Mouse (Mus musculus) hindbrain, embryonic 12.5 days (tissue): ENCODE data around the gene Lrrc61. TPM values are rescaled to one million over a fixed set of nuclear protein-coding genes. Genes with fewer than 3 reads are reported as not detected.
"Not testable (repeated sequence)": the region's sequence is repeated elsewhere in the genome, so short reads cannot be mapped to it uniquely, and the experiment has no call there.

Experiments used
- ATAC-seq: fragments of 200-750 bp; cut with Nextera tagmentation; 2 replicates; pipeline ENCODE4 v1.8.0; 2017; ENCODE audit warnings: moderate TSS enrichment; ENCODE audit not compliant: low FRiP score
- H3K27ac ChIP-seq: fragments of 300-500 bp; sonication (generic); 2 replicates; pipeline ENCODE4 v1.5.1; 2016; ENCODE audit warnings: mild to moderate bottlenecking
- H3K27me3 ChIP-seq: fragments of 300-500 bp; sonication (generic); 2 replicates; pipeline ENCODE4 v1.6.1; 2016; ENCODE audit warnings: mild to moderate bottlenecking
- H3K36me3 ChIP-seq: fragments of 300-500 bp; sonication (generic); 2 replicates; pipeline ENCODE4 v1.6.1; 2016; ENCODE audit warnings: mild to moderate bottlenecking
- H3K4me1 ChIP-seq: fragments of 300-500 bp; sonication (generic); 2 replicates; pipeline ENCODE4 v1.6.1; 2016
- H3K4me2 ChIP-seq: fragments of 300-500 bp; sonication (generic); replicated peaks from 2 replicates; pipeline ENCODE4 v1.6.1; 2016; ENCODE audit warnings: mild to moderate bottlenecking
- H3K4me3 ChIP-seq: fragments of 300-500 bp; sonication (generic); 2 replicates; pipeline ENCODE4 v1.5.1; 2016; ENCODE audit warnings: mild to moderate bottlenecking
- H3K9ac ChIP-seq: fragments of 300-500 bp; sonication (generic); 2 replicates; pipeline ENCODE4 v1.6.1; 2016; ENCODE audit warnings: mild to moderate bottlenecking, moderate library complexity
- H3K9me3 ChIP-seq: fragments of 300-500 bp; sonication (generic); replicated peaks from 2 replicates; pipeline ENCODE4 v1.6.1; 2016; ENCODE audit warnings: mild to moderate bottlenecking
- WGBS: fragments of 180-500 bp; shearing (Covaris S2); methylation state at CpG from one replicate; pipeline ENCODE4 v1.1.7; 2016; 5-methylcytosine and 5-hydroxymethylcytosine counted together
- polyA plus RNA-seq: library from polyadenylated mRNA; unstranded; fragments of >200 nt; fragmentation: Nextera tagmentation; extraction: Ambion mirVana; gene quantifications from 2 replicates; pipeline ENCODE4 v1.2.1, GENCODE M21; 2016

Gene Lrrc61
- polyA plus RNA-seq = 19.7 and 22.5 TPM in 2 replicates

DNA sequence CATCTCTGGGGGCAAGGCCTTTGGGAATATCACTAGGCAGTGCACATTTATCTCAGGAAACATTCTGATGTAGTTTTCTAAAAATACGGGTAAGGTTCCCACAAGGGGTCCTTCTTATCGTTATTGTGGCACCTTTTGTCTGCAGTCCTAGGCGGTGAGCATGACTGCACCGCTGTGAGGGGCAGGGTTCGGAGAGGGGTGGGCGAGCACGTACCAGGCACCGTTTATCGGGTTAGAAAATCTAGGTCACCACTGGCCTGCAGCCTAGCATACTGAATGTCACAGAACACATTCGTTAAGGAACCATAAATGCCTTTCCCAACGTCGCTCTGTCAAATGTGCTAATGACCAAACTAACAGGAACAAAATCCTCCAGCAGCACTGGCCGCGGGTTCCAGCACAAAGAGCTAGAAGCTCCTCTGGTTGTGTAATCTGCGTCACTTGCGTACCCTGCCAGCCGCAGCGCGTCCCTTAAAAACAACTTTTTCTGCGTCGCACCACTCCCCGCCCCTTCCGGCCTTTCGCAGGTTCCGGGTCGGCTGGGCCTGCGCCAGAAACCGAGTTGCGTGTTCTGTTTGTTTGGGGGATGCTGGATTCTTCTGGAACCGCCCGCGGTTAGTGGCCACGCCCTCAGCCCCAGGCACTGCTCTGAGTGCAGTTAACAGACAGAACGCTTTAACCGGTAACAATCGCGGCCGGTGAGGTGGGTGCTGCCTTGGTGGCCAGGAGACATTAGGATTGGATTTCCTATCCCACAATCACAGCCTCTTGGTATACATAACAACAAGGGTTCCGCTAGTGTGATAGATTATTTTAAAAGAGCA lies at the start of gene Lrrc61:
Gene Lrrc61 (plus strand): TSS at position 517 of the 824 bp plus-strand sequence.
- H3K4me2 ChIP-seq = peak within 1 kb of the TSS; percentile 78
- H3K27ac ChIP-seq = peak within 1 kb of the TSS; percentile 96
- peak within 1 kb of the TSS; percentile 74 for H3K9ac ChIP-seq
- H3K36me3 ChIP-seq = peaks cover 18% of the 10 kb centered on the region
- peak within 1 kb of the TSS; percentile 46 for H3K4me3 ChIP-seq
- no peaks in the 10 kb centered on the region for H3K27me3 ChIP-seq
- WGBS = 1% methylated on average over 39 of the region's 39 CpGs
- H3K4me1 ChIP-seq = peaks cover 17% of the 10 kb centered on the region
- H3K9me3 ChIP-seq = no peaks in the 10 kb centered on the region
- peak; percentile 91 for ATAC-seq

- no peak overlapping the region for H3K27ac ChIP-seq
- H3K4me3 ChIP-seq = no peak overlapping the region
- H3K9me3 ChIP-seq = no peaks in the 10 kb centered on the region
- peaks cover 19% of the 10 kb centered on the region for H3K36me3 ChIP-seq
- 69% methylated on average over 4 of the region's 4 CpGs for WGBS
- no peak overlapping the region for H3K4me2 ChIP-seq
- no peak for ATAC-seq
- H3K4me1 ChIP-seq = peaks cover 6% of the 10 kb centered on the region
- no peak overlapping the region for H3K9ac ChIP-seq
- H3K27me3 ChIP-seq = no peaks in the 10 kb centered on the region
These were observed 46.5 kb upstream of the Lrrc61 start for GRCm38 (mm10) chr6:48508087-48508486.

- 90% methylated on average over 4 of the region's 4 CpGs for WGBS
- peaks cover 42% of the 10 kb centered on the region for H3K36me3 ChIP-seq
These were observed 44.2 kb upstream of the Lrrc61 start for GRCm38 (mm10) chr6:48510426-48510825.

DNA sequence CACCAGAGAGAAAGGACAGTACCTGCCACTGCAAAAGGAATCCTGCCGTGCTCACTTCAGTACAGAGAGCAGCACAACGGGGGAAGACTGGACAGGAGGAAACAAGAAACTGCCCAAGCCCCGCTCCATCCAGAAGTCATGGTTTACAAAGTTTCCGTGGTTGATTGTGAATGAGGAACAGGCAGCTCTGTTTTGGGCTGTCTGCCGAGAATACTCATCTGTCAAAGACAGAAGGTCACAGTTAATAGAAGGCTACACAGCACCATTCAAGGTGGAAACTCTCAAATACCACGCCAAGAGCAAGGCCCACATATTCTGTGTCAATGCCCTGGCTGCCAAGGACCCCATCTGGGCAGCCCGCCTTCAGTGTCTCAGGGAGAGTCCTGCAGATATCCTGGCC lies 42.7 kb upstream of the Lrrc61 start:
- WGBS = 88% methylated on average over 7 of the region's 7 CpGs
- peaks cover 57% of the 10 kb centered on the region for H3K36me3 ChIP-seq
- no peak overlapping the region for H3K27ac ChIP-seq
- no peaks in the 10 kb centered on the region for H3K4me1 ChIP-seq
- H3K27me3 ChIP-seq = no peaks in the 10 kb centered on the region
- H3K4me2 ChIP-seq = no peak overlapping the region
- ATAC-seq = no peak
- no peaks in the 10 kb centered on the region for H3K9me3 ChIP-seq
- H3K4me3 ChIP-seq = no peak overlapping the region
- no peak overlapping the region for H3K9ac ChIP-seq

More at GRCm38 (mm10) chr6:48510426-48510825, 44.2 kb upstream of the Lrrc61 start:
- H3K4me1 ChIP-seq = no peaks in the 10 kb centered on the region
- ATAC-seq = no peak
- H3K4me3 ChIP-seq = no peak overlapping the region
- H3K9me3 ChIP-seq = no peaks in the 10 kb centered on the region
- no peak overlapping the region for H3K27ac ChIP-seq
- no peak overlapping the region for H3K4me2 ChIP-seq
- H3K9ac ChIP-seq = no peak overlapping the region
- no peaks in the 10 kb centered on the region for H3K27me3 ChIP-seq

DNA sequence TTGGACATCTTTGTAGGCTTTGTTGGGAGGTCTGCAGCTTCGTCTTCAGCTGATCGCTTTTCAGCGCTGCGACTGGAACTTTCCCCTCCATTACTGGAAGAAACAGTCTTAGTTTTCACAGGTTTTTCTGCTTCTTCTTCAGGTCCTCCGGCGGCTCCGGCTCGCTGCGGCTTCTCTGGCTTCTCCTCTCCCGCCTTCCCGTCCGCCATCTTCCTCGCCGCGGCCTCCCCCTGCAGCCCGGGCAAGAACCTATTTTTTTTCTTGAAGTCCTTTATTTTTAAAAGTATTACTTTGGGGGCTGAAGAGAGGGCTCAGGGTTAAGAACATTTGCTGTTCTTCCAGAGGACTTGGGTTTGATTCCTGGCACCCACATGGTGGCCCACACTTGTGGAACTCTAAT lies 29.7 kb upstream of the Lrrc61 start:
- ATAC-seq, H3K4me3 ChIP-seq, H3K9me3 ChIP-seq, H3K9ac ChIP-seq, H3K27me3 ChIP-seq, H3K36me3 ChIP-seq, H3K27ac ChIP-seq, H3K4me1 ChIP-seq, H3K4me2 ChIP-seq: not testable (repeated sequence)
- 97% methylated on average over 16 of the region's 16 CpGs for WGBS

- Histone ChIP-seq H3K27me3 (no peaks in the 10 kb centered on the region), H3K4me2 (no peak overlapping the region), H3K4me3 (no peak overlapping the region), H3K4me1 (no peaks in the 10 kb centered on the region), H3K9ac (no peak overlapping the region), H3K36me3 (peaks cover 11% of the 10 kb centered on the region), H3K27ac (no peak overlapping the region), H3K9me3 (no peaks in the 10 kb centered on the region)
- ATAC-seq = no peak
- 90% methylated on average over 9 of the region's 9 CpGs for WGBS
These were observed 26.7 kb upstream of the Lrrc61 start for GRCm38 (mm10) chr6:48527901-48528300.

DNA sequence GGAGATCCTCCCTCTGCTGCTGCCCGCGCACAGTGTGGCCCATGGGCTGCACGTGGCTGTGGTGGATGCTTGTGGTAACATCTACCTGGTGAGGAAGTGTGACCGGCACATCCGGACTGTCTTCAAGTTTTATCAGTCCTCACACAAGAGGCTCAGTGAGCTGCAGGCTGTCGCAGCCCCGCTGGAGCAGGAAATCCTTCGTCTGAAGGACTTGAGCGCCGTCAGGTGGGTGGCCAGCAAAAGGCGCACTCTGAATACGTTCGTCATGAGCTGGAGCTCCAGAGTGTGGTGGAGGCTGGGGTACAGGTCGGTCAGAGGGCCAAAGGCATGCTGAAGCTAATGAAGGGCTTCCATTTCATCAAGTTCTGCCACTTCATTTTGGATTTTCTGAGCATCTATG lies 25.3 kb upstream of the Lrrc61 start:
- WGBS = 80% methylated on average over 14 of the region's 14 CpGs
- Histone ChIP-seq H3K4me1 (no peaks in the 10 kb centered on the region), H3K4me2 (no peak overlapping the region), H3K9me3 (no peaks in the 10 kb centered on the region), H3K27ac (no peak overlapping the region), H3K27me3 (no peaks in the 10 kb centered on the region), H3K4me3 (no peak overlapping the region), H3K9ac (no peak overlapping the region), H3K36me3 (peaks cover 15% of the 10 kb centered on the region)
- no peak for ATAC-seq

DNA sequence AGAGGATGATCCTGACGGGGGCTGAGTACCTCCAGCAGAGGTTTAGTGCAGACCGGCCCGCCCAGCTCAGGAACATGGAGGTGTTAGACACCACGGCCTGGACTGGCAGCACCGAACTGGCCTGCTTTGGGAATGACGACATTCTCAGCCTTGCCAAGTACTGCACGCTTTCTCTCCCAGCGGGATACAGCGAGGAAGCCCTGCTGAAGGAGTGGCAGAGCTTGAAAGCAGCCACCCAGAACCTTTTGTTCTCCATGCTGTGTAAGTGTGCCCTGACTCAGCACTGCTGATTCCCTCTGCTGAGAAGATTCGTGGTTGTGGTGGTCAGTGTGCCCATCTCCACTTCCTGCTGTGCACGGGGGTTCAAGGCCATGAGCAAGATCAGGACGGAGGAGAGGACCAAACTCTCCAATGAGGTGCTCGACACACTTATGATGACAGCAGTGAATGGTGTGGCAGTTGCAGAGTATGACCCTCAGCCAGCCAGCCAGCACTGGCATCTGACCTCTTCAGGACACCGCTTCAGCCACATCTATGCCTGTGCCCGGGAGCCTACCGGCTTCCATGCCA lies 24.6 kb upstream of the Lrrc61 start:
- H3K4me3 ChIP-seq = no peak overlapping the region
- no peak overlapping the region for H3K27ac ChIP-seq
- no peak overlapping the region for H3K4me2 ChIP-seq
- no peak overlapping the region for H3K9ac ChIP-seq
- no peak for ATAC-seq
- no peaks in the 10 kb centered on the region for H3K27me3 ChIP-seq
- H3K9me3 ChIP-seq = no peaks in the 10 kb centered on the region
- H3K4me1 ChIP-seq = no peaks in the 10 kb centered on the region
- peaks cover 15% of the 10 kb centered on the region for H3K36me3 ChIP-seq
- WGBS = 85% methylated on average over 16 of the region's 16 CpGs

GRCm38 (mm10) chr6:48530862-48531261 lies 23.7 kb upstream of the Lrrc61 start:
- Histone ChIP-seq H3K27me3 (no peaks in the 10 kb centered on the region), H3K9ac (no peak overlapping the region), H3K4me1 (no peaks in the 10 kb centered on the region), H3K27ac (no peak overlapping the region), H3K4me3 (no peak overlapping the region), H3K9me3 (no peaks in the 10 kb centered on the region), H3K4me2 (no peak overlapping the region), H3K36me3 (peaks cover 15% of the 10 kb centered on the region; the same call in 1 of the 2 replicates)
- no peak for ATAC-seq
- WGBS = 91% methylated on average over 2 of the region's 2 CpGs

GRCm38 (mm10) chr6:48533475-48533874 lies 21.1 kb upstream of the Lrrc61 start:
- no peak for ATAC-seq
- peaks cover 15% of the 10 kb centered on the region; the same call in 1 of the 2 replicates for H3K36me3 ChIP-seq
- 88% methylated on average over 2 of the region's 2 CpGs for whole genome bisulfite sequencing

DNA sequence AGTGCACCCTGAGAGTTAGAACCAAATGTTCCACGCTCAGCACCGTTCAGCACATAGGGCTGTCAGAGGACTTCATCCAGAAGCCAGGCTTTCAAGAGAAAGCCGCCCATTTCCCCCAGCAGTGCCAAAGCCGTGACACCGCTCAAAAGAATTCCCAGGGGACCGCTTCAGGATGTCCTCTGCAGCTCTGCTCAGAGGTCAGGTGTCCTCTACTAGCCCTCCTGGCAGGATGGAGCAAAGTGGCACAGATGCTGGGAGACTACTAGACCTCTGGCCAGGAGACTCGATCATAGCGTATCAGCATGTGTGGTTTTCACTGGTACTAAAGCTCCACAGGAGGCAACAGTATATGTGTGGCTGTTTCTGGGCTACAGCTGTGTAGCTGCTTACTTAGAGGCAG lies 19.7 kb upstream of the Lrrc61 start:
- no peaks in the 10 kb centered on the region for H3K27me3 ChIP-seq
- H3K36me3 ChIP-seq = peaks cover 17% of the 10 kb centered on the region; the same call in 1 of the 2 replicates
- H3K9ac ChIP-seq = no peak overlapping the region
- WGBS = 79% methylated on average over 8 of the region's 8 CpGs
- H3K4me3 ChIP-seq = no peak overlapping the region
- H3K4me1 ChIP-seq = peaks cover 22% of the 10 kb centered on the region
- ATAC-seq = no peak
- no peak overlapping the region for H3K4me2 ChIP-seq
- H3K9me3 ChIP-seq = no peaks in the 10 kb centered on the region
- H3K27ac ChIP-seq = no peak overlapping the region

More at GRCm38 (mm10) chr6:48533475-48533874, 21.1 kb upstream of the Lrrc61 start:
- Histone ChIP-seq H3K4me3 (no peak overlapping the region), H3K9ac (no peak overlapping the region), H3K27ac (no peak overlapping the region), H3K27me3 (no peaks in the 10 kb centered on the region), H3K9me3 (no peaks in the 10 kb centered on the region), H3K4me2 (no peak overlapping the region), H3K4me1 (peaks cover 14% of the 10 kb centered on the region)

GRCm38 (mm10) chr6:48536091-48536490 lies 18.5 kb upstream of the Lrrc61 start:
- Histone ChIP-seq H3K36me3 (peaks cover 25% of the 10 kb centered on the region), H3K27me3 (no peaks in the 10 kb centered on the region), H3K9ac (no peak overlapping the region), H3K4me1 (peaks cover 25% of the 10 kb centered on the region), H3K9me3 (no peaks in the 10 kb centered on the region), H3K4me3 (no peak overlapping the region), H3K4me2 (no peak overlapping the region), H3K27ac (no peak overlapping the region)
- no peak for ATAC-seq
- 70% methylated on average over 4 of the region's 4 CpGs for WGBS
